Mouse (Mus musculus) spleen, adult 2 months (tissue): Measurements from ENCODE around the gene Homer2.

Source experiments
- CTCF ChIP-seq: fragments of 200-500 bp; IDR thresholded peaks from 2 replicates; pipeline ENCODE4 v1.5.1; 2011; ENCODE audit warnings: mild to moderate bottlenecking, inconsistent platforms; ENCODE audit not compliant: insufficient read depth, insufficient read length, insufficient replicate concordance; ENCODE audit errors: extremely low read depth
- POLR2A ChIP-seq: fragments of 200-500 bp; IDR thresholded peaks from 2 replicates; pipeline ENCODE4 v1.6.1; 2011; ENCODE audit warnings: low read depth, low read length, inconsistent platforms

DNA sequence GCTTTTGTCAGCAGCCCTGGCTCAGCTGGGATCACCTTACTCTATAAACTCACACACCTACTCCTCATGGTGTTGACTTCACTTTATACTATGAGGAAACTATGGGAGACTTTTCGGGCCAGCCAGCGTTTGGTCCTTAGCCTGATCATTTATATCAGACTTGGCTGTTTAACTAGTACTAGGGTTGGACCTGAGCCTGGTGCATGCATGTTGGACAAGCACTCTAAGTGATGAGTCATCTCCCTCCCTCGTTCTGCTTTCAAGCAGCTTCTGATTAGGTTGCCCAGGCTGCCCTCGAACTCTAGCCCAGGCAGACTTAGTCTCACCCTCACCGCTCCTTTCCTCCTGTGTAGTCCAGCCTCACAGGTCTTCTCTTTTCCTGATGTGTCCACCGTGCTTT is 133.9 kb downstream of the Homer2 start:
- TF ChIP-seq POLR2A (no peak), CTCF (no peak)
